26 mouse cellular contexts compared by ENCODE assay signal in the genomic region with DNA sequence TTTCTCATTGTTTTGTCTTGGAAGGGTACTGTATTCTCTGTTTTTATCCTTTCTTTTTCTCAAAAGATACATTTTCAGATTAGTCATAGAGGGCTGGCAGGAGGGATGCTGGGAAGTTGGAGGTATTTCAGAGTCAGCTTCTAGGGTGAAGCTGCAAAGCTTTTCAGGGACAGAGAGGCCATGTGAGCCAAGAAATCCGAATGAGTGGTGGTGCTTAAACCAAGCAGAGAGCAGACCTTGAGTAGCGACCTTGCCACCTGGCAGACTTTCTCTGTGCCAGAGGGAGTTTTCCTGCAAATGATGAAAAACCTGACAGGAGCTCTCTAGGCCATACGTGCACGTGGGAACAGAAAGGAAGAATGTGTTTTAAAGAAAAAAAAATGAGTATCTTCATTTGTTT.
A peak's percentile ranks its signal among the peaks of the same experiment; 100 is the strongest.
DNase-seq lines count a peak whose midpoint lies in the region; ATAC-seq and TF ChIP-seq lines count a peak whose summit lies in the region.
"Had no signal": no experiment of that assay in that cellular context is flagged by ENCODE, and none has a peak within 500 bp of the region (broad histone marks: within the 10 kb centered on the region; RNA-seq: fewer than 3 reads in every experiment).

No protein-coding gene starts in this region.

- ATAC-seq in midbrain, postnatal 0 days (ENCODE audit: low FRiP score), result no peak
- ATAC-seq in midbrain, embryonic 13.5 days, result no peak
- ATAC-seq: midbrain, embryonic 16.5 days had no signal

- H3K9me3 ChIP-seq in midbrain, postnatal 0 days (ENCODE audit: low read length), result no peaks in the 10 kb centered on the region
- no peaks in the 10 kb centered on the region for H3K9me3 ChIP-seq in midbrain, embryonic 13.5 days
- H3K9me3 ChIP-seq: embryonic facial prominence, embryonic 12.5 days; forebrain, embryonic 12.5 days; heart, embryonic 15.5 days; hindbrain, embryonic 13.5 days; limb, embryonic 15.5 days; liver, embryonic 15.5 days; stomach, embryonic 15.5 days had no signal

- no peaks in the 10 kb centered on the region for H3K36me3 ChIP-seq in midbrain, postnatal 0 days (ENCODE audit: insufficient read depth, low read length)
- H3K36me3 ChIP-seq in midbrain, embryonic 13.5 days, result no peaks in the 10 kb centered on the region
- H3K36me3 ChIP-seq: embryonic facial prominence, embryonic 12.5 days; forebrain, embryonic 12.5 days; heart, embryonic 15.5 days; hindbrain, embryonic 13.5 days; limb, embryonic 15.5 days; liver, embryonic 15.5 days; stomach, embryonic 15.5 days had no signal

- H3K4me2 ChIP-seq in midbrain, postnatal 0 days (ENCODE audit: low read depth, low read length, poor library complexity, severe bottlenecking), result no peak overlapping the region
- H3K4me2 ChIP-seq in midbrain, embryonic 13.5 days (replicated peaks), result no peak overlapping the region
- H3K4me2 ChIP-seq: embryonic facial prominence, embryonic 12.5 days; forebrain, embryonic 12.5 days; heart, embryonic 15.5 days; hindbrain, embryonic 13.5 days; limb, embryonic 15.5 days; liver, embryonic 15.5 days; stomach, embryonic 15.5 days had no signal

- peak; percentile 17 to 29 for DNase-seq in cerebellum, postnatal 25 days
- DNase-seq in cerebellum, adult 11-12 months, result no peak
- peak; percentile 46 for DNase-seq in midbrain, postnatal 0 days (ENCODE audit: low spot score)
- DNase-seq in adrenal gland, postnatal 10 days, result peak; percentile 43
- no peak for DNase-seq in spleen, postnatal 4 days (ENCODE audit: low spot score in 2 of 2)
- DNase-seq in yolk sac, embryonic 10.5 days (ENCODE audit: low spot score), result no peak
- DNase-seq: cerebellum, adult 9-11 months; gastrocnemius, postnatal 25 days; heart, postnatal 36 days; kidney, adult 8-10 months; kidney, postnatal 10 days; layer of hippocampus, postnatal 36 days; right cerebral cortex, postnatal 25 days; thymus, postnatal 25 days had no signal

- no peak overlapping the region for H3K9ac ChIP-seq in midbrain, postnatal 0 days (replicated peaks; ENCODE audit: low read length, poor library complexity, severe bottlenecking)
- no peak overlapping the region for H3K9ac ChIP-seq in midbrain, embryonic 13.5 days (replicated peaks)
- H3K9ac ChIP-seq: embryonic facial prominence, embryonic 12.5 days; forebrain, embryonic 12.5 days; heart, embryonic 15.5 days; hindbrain, embryonic 13.5 days; limb, embryonic 15.5 days; liver, embryonic 15.5 days; stomach, embryonic 15.5 days had no signal

- no peaks in the 10 kb centered on the region for H3K4me1 ChIP-seq in midbrain, postnatal 0 days (ENCODE audit: insufficient read depth, low read length)
- peaks cover 2% of the 10 kb centered on the region; the same call in 1 of the 2 replicates for H3K4me1 ChIP-seq in midbrain, embryonic 13.5 days (replicated peaks)
- H3K4me1 ChIP-seq in embryonic fibroblast, embryonic 13.5 days (ENCODE audit: control insufficient read depth, insufficient read depth, low read length), result peaks cover 9% of the 10 kb centered on the region
- H3K4me1 ChIP-seq: embryonic facial prominence, embryonic 12.5 days; limb, embryonic 15.5 days; liver, embryonic 15.5 days had no signal

- TF ChIP-seq CTCF in midbrain, postnatal 0 days (IDR thresholded peaks at IDR 0.05), result no peak
- TF ChIP-seq CTCF in embryonic fibroblast, embryonic 13.5 days (IDR thresholded peaks at IDR 0.05; ENCODE audit: borderline replicate concordance, insufficient read depth, low read length), result no peak

- no peaks in the 10 kb centered on the region for H3K27me3 ChIP-seq in midbrain, postnatal 0 days (ENCODE audit: insufficient read depth, low read length)
- H3K27me3 ChIP-seq in midbrain, embryonic 13.5 days, result no peaks in the 10 kb centered on the region
- H3K27me3 ChIP-seq: embryonic facial prominence, embryonic 12.5 days; forebrain, embryonic 12.5 days; heart, embryonic 15.5 days; hindbrain, embryonic 13.5 days; limb, embryonic 15.5 days; liver, embryonic 15.5 days; stomach, embryonic 15.5 days had no signal

- WGBS in midbrain, postnatal 0 days, result 65% methylated on average over 4 of the region's 4 CpGs
- 84% methylated on average over 4 of the region's 4 CpGs for WGBS in midbrain, embryonic 13.5 days

- no peak for TF ChIP-seq POLR2A in embryonic fibroblast, embryonic 13.5 days (IDR thresholded peaks at IDR 0.05; ENCODE audit: low read depth, low read length)

- no peak overlapping the region for H3K4me3 ChIP-seq in midbrain, postnatal 0 days (ENCODE audit: low read depth, low read length)
- H3K4me3 ChIP-seq in midbrain, embryonic 13.5 days (replicated peaks), result no peak overlapping the region
- H3K4me3 ChIP-seq in embryonic fibroblast, embryonic 13.5 days (ENCODE audit: insufficient read depth, low read length), result no peak overlapping the region
- H3K4me3 ChIP-seq: embryonic facial prominence, embryonic 12.5 days; erythroblast, embryonic 14.5 days; forebrain, embryonic 12.5 days; heart, embryonic 15.5 days; hindbrain, embryonic 13.5 days; limb, embryonic 15.5 days; liver, embryonic 15.5 days; stomach, embryonic 15.5 days had no signal

- no peak overlapping the region for H3K27ac ChIP-seq in midbrain, postnatal 0 days (ENCODE audit: low read depth, low read length)
- H3K27ac ChIP-seq in midbrain, embryonic 13.5 days, result no peak overlapping the region
- H3K27ac ChIP-seq in embryonic fibroblast, embryonic 13.5 days (ENCODE audit: insufficient read depth, low read length), result peak overlapping the region; percentile 73; the same call in 1 of the 2 replicates
- H3K27ac ChIP-seq: embryonic facial prominence, embryonic 12.5 days; forebrain, embryonic 12.5 days; heart, embryonic 15.5 days; hindbrain, embryonic 13.5 days; limb, embryonic 15.5 days; liver, embryonic 15.5 days; macrophage; stomach, embryonic 15.5 days had no signal

Comparison
In these comparisons a context has a peak if more than half of its experiments do, and no peak if none do; other contexts are left out.
1. DNase-seq: peak in cerebellum, postnatal 25 days (2 of 2), midbrain, postnatal 0 days (single experiment) and adrenal gland, postnatal 10 days (single experiment); none in cerebellum, adult 11-12 months (single experiment), spleen, postnatal 4 days (0 of 2) and yolk sac, embryonic 10.5 days (single experiment).